ENCODE assay signal across 20 mouse cellular contexts in genomic region chr5:43814536-43814935, GRCm38 (mm10). TPM values are rescaled to one million over a fixed set of nuclear protein-coding genes. Genes with fewer than 3 reads are reported as not detected.
"Had no signal": no experiment of that assay in that cellular context is flagged by ENCODE, and none has a peak within 500 bp of the region (broad histone marks: within the 10 kb centered on the region; RNA-seq: fewer than 3 reads in every experiment).

No protein-coding gene starts in this region.

- H3K9ac ChIP-seq: kidney, embryonic 15.5 days; limb, embryonic 12.5 days; limb, embryonic 15.5 days; liver, embryonic 14.5 days; liver, postnatal 0 days; lung, embryonic 14.5 days; midbrain, embryonic 13.5 days had no signal

- H3K4me1 ChIP-seq: midbrain, embryonic 13.5 days had no signal

- DNase-seq: kidney, adult 8-10 months; kidney, postnatal 10 days; kidney, postnatal 36 days; left cerebral cortex, postnatal 4 days; liver, postnatal 0 days; lung, embryonic 14.5 days; right cerebral cortex, postnatal 14 days; right cerebral cortex, postnatal 4 days; thymus, postnatal 25 days had no signal

- H3K36me3 ChIP-seq: kidney, embryonic 15.5 days; limb, embryonic 12.5 days; limb, embryonic 15.5 days; midbrain, embryonic 10.5 days; midbrain, embryonic 13.5 days had no signal

- H3K4me3 ChIP-seq: kidney, embryonic 15.5 days; limb, embryonic 12.5 days; limb, embryonic 15.5 days; megakaryocyte, embryonic 14.5 days; midbrain, embryonic 10.5 days; midbrain, embryonic 13.5 days had no signal

- H3K27ac ChIP-seq: kidney, embryonic 15.5 days; limb, embryonic 12.5 days; limb, embryonic 15.5 days; liver, embryonic 14.5 days; midbrain, embryonic 10.5 days; midbrain, embryonic 13.5 days; stomach, postnatal 0 days had no signal

- H3K9me3 ChIP-seq: kidney, embryonic 15.5 days; limb, embryonic 12.5 days; limb, embryonic 15.5 days; megakaryocyte, embryonic 14.5 days; midbrain, embryonic 10.5 days; midbrain, embryonic 13.5 days had no signal

- H3K27me3 ChIP-seq: kidney, embryonic 15.5 days; limb, embryonic 15.5 days; midbrain, embryonic 13.5 days had no signal

RNA-seq across cellular contexts. Expression of gene Bst1, which starts 4.1 kb away (rescaled TPM):
- total RNA-seq: left cerebral cortex, adult 8-10 months; left cerebral cortex, postnatal 4 days had no signal
- polyA plus RNA-seq: limb, embryonic 12.5 days; midbrain, embryonic 10.5 days; midbrain, embryonic 13.5 days; neural tube, embryonic 11.5 days; neural tube, embryonic 14.5 days had no signal
